Mouse (Mus musculus): ENCODE data around the gene Dyrk2. TPM values are rescaled to one million over a fixed set of nuclear protein-coding genes. Genes with fewer than 3 reads are reported as not detected.

Dyrk2 gene
- 10 to 100 TPM; 33.6 to 39.3 TPM for total RNA-seq (2023)

DNA sequence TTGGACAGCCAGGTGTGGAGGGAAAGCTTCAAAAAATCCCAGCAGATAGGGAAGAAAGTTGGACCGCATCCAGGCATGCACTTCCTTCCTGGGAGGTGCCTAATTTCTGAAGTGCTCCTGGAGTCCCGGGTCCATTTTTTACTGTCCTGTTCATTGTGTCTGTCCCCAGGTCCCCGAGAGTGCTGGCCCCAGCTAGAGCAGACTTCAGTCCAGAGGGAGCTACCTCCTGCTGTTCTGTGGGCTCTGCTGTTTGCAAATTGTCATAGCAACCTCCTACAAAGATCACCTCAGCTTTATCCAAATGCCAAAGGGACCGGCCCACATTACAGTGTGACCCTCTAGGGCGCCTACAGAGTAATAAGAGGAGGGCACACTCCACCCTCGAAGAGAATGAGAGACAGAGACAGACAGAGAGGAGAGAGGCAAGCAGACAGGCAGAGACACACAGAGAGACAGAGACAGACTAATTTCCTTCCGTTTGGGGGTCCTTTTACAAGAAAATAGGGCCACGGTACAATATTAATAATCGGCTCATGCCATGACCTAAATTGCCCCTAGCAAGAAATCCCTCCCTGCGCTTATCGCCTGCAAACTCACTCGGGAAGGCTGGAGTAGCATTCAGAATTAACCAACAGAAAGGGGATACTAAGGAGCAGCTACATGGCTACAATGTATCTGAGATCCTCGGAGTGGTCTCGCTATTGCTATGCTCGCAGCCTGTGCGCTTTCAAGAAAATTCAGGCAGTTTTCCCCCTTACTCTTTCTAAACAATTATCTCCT lies at the start of gene Dyrk2:
Gene Dyrk2, minus strand, starts transcription at position 9 of the 780 bp plus-strand sequence.

Measured in B cell, adult 67 days (primary cell).